Mouse (Mus musculus): ENCODE data around the gene Ksr2.

Ksr2 gene

DNA sequence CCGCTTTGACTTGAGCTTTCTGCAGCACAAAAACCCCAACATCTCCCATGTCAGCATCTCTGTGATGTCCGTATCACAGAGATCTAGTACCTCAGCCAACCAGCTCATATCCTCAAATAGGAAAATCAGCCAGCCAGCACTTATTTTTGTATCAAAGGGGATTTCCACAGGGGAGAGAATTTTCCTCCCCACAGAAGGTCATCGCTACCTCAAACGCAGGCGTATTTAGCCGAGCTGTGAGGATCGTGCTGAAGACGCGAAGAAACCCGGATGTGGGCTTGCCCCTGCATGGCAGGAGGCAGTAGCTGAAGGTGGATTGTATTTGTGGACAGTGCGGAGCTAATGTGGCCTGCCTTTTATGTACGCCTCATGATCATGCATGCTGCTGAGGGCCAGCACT lies 67.8 kb downstream of the Ksr2 start:
- in situ Hi-C loops (cut with MboI, MseI) = no loop called here

DNA sequence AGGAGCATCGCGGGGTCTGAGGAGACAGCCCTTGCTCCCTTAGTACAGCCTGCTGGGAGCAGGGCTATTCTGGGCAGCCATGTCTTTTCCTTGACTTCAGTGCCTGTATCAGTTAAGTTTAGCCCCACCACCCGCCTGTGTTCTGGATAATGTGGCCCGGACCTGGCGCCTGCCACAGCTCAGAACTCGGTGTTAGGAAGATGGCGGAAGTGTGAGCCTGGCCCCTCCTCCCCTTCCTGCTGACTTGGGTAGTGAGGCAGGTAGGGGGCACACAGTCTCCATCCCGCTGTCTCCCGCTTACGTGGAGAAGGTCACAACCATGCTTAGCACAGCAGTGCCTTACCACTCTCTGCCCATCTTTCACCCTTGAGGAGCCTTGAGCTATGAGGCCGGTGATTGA lies 68.2 kb downstream of the Ksr2 start:
- in situ Hi-C loops (cut with MboI, MseI) = no loop called here

DNA sequence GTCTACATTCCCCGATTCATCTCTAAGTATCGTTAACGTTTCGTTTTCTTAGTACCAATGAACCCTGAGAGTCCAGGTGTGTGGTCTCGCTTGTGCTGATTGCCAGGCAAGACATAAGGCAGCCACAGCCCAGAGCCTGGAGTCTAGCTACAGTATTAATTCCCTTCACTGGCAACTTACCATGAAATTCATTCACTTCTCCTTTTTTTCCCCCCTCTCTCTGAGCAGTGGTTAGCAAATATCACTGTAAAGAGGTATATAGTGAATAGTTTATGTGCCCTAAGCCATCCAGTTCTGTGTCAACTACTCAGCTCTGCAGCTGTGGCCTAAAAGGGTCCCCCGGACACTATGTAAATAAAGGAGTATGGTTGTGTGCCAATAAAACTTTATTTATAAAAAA lies 71.6 kb downstream of the Ksr2 start:
- in situ Hi-C loops (cut with MboI, MseI) = no loop called here

DNA sequence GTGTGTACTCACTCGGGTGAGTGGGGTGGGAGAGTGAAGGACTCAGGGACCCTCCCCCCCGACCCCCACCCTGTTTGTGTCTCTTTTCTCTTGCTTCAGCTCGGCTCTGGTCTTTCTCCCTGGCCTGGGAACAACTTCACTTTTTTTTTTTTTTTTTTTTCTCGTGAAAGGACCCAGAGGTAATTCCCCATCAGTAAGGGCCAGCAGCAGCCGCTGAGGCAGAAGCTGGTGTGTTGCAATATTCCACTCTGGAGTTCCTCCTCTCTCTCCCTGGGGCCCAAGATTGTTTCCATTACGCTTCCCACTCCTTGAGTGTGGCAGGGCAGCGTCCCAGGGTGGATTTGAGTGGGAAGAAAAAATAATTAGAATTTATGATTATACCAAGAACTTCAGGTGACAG lies 72.3 kb downstream of the Ksr2 start:
- in situ Hi-C loops (cut with MboI, MseI) = no loop called here

DNA sequence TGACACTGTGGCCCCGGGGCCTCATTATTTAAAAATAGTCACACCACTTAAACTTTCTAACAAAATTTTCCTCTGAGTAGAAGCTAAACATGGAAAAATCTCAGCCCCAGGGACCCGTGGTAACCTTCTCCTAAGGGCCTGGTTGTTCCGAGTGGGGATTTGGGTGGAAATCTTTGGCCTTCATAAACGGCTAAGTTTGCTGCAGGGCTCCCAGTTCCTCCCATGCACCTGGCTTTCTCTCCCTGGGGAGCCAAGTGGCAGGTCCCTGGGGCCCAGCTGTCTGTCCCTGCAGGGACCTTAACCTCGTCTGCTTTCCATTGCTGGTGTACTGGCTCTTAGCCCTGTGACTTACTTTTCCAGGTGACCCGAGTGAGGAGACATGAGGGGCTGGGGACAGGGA lies 74.4 kb downstream of the Ksr2 start:
- in situ Hi-C loops (cut with MboI, MseI) = no loop called here

- in situ Hi-C loops (cut with MboI, MseI) = no loop called here
Measured at GRCm38 (mm10) chr5:117488670-117489325, 75.0 kb downstream of the Ksr2 start.

DNA sequence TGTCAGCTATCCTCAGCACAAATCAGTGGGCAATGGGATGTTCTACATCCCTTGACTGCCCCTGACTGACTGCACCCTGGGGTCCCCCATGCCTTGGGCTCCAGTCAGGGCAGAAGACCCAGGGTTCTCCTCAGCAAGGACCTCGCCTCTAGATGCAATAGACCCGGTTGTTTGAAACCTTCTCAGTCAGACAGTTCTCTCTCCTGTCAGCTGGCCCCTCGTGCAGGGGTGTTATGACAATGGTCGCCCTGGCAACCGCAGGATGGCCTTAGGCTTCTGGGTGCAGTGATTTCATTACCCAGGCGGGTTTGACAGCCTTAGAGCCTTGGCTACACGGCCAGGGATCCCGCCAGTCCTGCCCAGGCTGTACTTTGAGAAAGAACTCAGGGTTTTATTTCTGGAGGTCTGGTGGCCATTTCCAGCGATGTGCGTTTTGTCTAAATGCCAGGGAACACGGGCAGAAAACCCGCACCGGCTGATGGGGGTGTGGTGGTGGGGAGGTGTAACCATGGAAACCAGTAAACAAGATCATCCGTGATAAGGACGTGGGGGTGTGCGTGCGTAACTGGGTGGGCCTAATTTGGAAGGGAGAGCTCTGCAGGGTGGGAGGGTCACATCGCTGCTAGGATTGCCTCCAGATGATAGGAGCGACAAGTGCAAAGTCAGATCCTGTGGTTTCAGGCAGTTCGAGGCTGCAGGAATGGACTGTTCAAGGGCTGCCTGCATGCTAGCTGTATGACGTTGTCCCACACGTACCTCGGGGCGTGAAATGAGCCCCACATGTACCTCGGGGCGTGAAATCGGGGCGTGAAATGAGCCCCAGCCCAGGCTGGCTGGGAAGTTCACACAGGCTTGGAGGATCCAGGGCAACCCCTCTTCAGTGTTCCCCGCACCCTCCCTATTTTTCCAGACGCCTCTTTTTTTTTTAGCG lies 79.4 kb downstream of the Ksr2 start:
- in situ Hi-C loops (cut with MboI, MseI) = no loop called here

GRCm38 (mm10) chr5:117493947-117494346 lies 80.1 kb downstream of the Ksr2 start:
- in situ Hi-C loops (cut with MboI, MseI) = no loop called here

DNA sequence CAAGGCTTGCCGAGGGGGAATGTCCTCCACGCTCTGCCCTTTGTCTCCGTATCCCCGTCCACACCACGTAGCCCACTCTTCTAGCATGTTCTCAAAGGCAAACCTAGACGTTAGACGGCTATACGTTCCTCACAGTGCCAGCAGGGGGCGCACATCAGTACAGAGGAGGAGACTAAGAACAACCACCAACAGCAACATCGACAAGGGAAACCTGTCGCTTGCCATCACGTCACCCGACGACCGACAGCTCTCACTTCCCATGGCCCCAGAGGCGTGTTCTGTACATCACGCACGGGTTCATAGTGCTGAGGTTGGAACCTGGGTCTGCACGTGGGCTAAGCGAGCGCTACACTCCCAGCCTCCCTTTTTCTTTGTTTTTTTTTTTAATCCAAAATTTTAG lies 83.3 kb downstream of the Ksr2 start:
- in situ Hi-C loops (cut with MboI, MseI) = no loop called here

DNA sequence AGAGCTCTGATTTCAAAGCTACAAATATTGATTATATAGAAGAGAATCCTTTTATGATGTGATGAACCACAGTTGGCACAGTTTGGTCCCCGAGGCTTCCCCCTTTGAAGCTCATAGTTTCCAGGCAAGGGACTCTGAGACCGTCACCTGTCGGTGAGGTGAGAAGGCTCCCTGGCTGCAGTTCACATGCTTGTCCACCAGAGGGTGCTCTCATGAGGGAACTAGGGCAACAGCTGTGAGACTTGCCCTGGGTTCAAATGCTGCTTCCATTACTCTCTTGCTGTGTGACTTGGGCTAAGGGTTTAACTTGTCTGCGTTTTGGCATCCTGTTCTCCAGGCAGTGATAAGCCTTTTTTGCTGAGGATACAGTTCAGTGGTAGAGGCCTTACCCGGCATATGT lies 88.8 kb downstream of the Ksr2 start:
- in situ Hi-C loops (cut with MboI, MseI) = loop anchor here (10.0 kb wide), 1 partner anchor 452 kb away; no protein-coding TSS in a partner anchor

- in situ Hi-C loops (cut with MboI, MseI) = loop anchor here (10.0 kb wide), 1 partner anchor 450 kb away; no protein-coding TSS in a partner anchor
Measured at GRCm38 (mm10) chr5:117504431-117504830, 90.6 kb downstream of the Ksr2 start.

DNA sequence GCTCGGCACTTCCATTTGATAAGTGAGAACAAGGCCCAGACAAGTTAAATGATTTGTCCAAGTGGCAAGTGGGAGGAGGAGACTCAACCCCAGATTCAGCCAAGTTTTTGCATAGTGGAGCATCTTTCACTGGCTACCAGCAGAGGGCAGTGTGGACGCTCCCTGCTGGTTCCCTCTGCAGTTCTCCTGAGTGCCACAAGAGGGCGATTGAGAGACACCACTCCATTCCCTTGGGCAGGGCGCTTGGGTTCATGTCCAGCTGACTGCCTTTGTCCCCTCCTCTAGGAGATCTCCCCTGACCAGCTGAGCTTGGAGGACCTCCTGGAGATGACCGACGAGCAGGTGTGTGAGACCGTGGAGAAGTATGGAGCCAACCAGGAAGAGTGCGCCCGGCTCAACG lies 91.4 kb downstream of the Ksr2 start:
- in situ Hi-C loops (cut with MboI, MseI) = loop anchor here (5.0 to 10.0 kb wide), 3 partner anchors 327 to 562 kb away; no protein-coding TSS in a partner anchor

DNA sequence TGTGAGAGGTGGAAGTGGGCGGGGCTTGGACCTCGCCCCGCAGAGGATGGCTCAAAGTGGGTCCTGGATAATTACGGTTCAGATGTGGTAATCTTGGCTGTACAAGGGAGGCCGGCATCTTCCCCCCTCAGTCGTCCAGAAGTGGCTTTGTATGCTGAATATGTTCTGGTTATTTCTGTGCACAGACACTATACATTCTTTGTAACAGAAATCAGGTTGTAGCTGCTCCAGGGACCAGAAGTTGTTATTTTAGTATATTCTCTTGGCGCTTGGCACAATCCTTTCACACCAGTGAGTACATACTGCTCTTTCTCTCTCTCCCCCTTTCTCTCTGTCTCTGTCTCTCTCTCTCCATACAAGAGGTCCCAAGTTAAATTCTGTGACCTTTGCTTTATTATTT lies 92.0 kb downstream of the Ksr2 start:
- in situ Hi-C loops (cut with MboI, MseI) = loop anchor here (5.0 to 10.0 kb wide), 3 partner anchors 327 to 562 kb away; no protein-coding TSS in a partner anchor

- in situ Hi-C loops (cut with MboI, MseI) = loop anchor here (5.0 to 10.0 kb wide), 3 partner anchors 326 to 561 kb away; no protein-coding TSS in a partner anchor
Measured at GRCm38 (mm10) chr5:117506406-117506805, 92.6 kb downstream of the Ksr2 start.

GRCm38 (mm10) chr5:117509511-117510375 lies 95.9 kb downstream of the Ksr2 start:
- in situ Hi-C loops (cut with MboI, MseI) = loop anchor here (5.0 to 10.0 kb wide), 3 partner anchors 323 to 558 kb away; no protein-coding TSS in a partner anchor

DNA sequence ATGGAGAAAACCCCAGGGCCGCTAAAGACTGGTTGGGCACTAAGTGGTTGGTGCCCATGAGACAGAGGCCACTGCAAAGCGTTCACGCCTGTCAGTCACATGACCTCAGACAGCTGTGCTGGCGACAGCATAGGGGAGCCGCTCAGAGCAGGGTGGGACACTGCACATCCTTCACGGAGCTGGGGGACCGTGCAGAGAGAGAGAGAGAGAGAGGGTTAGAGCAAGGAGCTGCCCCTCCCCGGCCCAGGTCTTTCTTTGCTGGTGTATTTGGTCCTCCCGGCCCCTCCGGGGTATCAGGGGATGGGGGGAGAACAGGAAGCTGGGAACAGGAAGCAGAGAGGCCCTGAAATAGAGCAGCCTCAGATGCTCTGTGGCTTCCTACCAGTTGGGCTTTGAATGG lies 97.1 kb downstream of the Ksr2 start:
- in situ Hi-C loops (cut with MboI, MseI) = no loop called here

GRCm38 (mm10) chr5:117515396-117515795 lies 101.6 kb downstream of the Ksr2 start:
- in situ Hi-C loops (cut with MboI, MseI) = no loop called here

DNA sequence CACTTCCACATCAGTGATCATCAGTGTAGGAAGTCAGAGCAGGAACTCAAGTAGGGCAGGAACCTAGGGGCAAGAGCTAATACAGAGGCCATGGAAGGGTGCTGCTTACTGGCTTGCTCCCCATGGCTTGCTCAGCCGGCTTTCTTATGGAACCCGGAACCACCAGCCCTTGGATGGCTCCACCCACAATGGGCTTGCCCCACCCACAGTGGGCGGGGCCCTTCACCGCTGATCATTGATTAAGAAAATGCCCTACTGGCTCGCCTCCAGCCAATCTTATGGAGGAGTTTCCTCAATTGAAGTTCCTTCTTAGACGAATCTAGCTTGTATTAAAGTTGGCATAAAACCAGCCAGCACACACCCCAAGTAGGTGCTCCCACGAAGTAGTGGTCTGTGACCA lies 102.1 kb downstream of the Ksr2 start:
- in situ Hi-C loops (cut with MboI, MseI) = no loop called here

- in situ Hi-C loops (cut with MboI, MseI) = no loop called here
Measured at GRCm38 (mm10) chr5:117516597-117516996, 102.8 kb downstream of the Ksr2 start.

- in situ Hi-C loops (cut with MboI, MseI) = no loop called here
Measured at GRCm38 (mm10) chr5:117519858-117520495, 106.2 kb downstream of the Ksr2 start.

DNA sequence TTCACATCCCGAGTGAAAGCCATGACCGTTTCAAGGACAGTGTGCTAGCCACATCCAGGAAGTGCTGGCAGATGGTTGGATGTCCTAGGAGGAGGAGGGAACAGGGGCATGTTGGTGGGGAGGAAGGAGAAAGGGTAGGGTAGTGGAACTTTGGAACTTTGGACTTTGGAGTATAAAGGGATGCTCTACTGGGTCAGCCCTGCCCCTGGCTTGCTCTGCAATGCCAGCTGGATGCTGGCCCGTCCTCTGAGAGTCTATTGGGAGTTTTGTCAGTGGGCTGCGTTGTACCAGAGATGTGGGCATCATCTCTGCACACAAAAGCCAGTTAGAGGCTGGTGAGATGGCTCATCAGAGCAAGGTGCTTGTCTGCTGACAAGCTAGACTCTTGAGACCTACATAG lies 107.4 kb downstream of the Ksr2 start:
- in situ Hi-C loops (cut with MboI, MseI) = no loop called here

All from T-helper 1 cell (primary cell).